Mouse (Mus musculus) myocyte (in vitro differentiated cells): ENCODE results near the gene Serinc4. TPM values are rescaled to one million over a fixed set of nuclear protein-coding genes. Genes with fewer than 3 reads are reported as not detected.
"Not testable (repeated sequence)": the region's sequence is repeated elsewhere in the genome, so short reads cannot be mapped to it uniquely, and the experiment has no call there.

Experiments
- H3K27me3 ChIP-seq: one replicate; pipeline ENCODE4 v1.6.1; 2011; ENCODE audit not compliant: control insufficient read depth, insufficient read depth, insufficient read length
- H3K36me3 ChIP-seq: one replicate; pipeline ENCODE4 v1.6.1; 2011; ENCODE audit not compliant: control insufficient read depth, insufficient read depth
- H3K4me2 ChIP-seq: one replicate; pipeline ENCODE4 v1.6.1; 2011; ENCODE audit warnings: low read depth, control low read depth
- H3K4me3 ChIP-seq: one replicate; pipeline ENCODE4 v1.5.1; 2011; ENCODE audit warnings: mild to moderate bottlenecking, control low read depth, moderate library complexity
- H3K79me2 ChIP-seq: one replicate; pipeline ENCODE4 v1.6.1; 2011; ENCODE audit not compliant: control insufficient read depth, insufficient read depth
- H3ac ChIP-seq: one replicate; pipeline ENCODE4 v1.6.1; 2011; ENCODE audit not compliant: control insufficient read depth, insufficient read length
- CEBPB ChIP-seq: IDR thresholded peaks from 2 replicates; pipeline ENCODE4 v1.6.1; 2011; ENCODE audit warnings: mild to moderate bottlenecking, moderate library complexity; ENCODE audit not compliant: poor library complexity, insufficient read depth, severe bottlenecking
- E2F4 ChIP-seq: IDR thresholded peaks from one replicate; pipeline ENCODE4 v1.6.1; 2011; ENCODE audit warnings: mild to moderate bottlenecking, control low read depth, moderate library complexity; ENCODE audit not compliant: insufficient read depth
- MAX ChIP-seq: IDR thresholded peaks from one replicate; pipeline ENCODE4 v1.6.1; 2011; ENCODE audit warnings: low read depth, mild to moderate bottlenecking, control low read depth
- MYOD1 ChIP-seq, 3 experiments: IDR thresholded peaks; one replicate each; pipeline ENCODE4 v1.6.1; 2011; ENCODE audit warnings: control low read depth in 2 of 3, low read depth in 2 of 3, mild to moderate bottlenecking in 2 of 3, moderate library complexity in 1 of 3; ENCODE audit not compliant: insufficient read length in 2 of 3, control insufficient read depth in 1 of 3
- MYOG ChIP-seq, 3 experiments: IDR thresholded peaks; one replicate each; pipeline ENCODE4 v1.6.1; 2011; ENCODE audit warnings: control low read depth in 2 of 3, low read depth in 2 of 3, mild to moderate bottlenecking in 2 of 3; ENCODE audit not compliant: insufficient read length in 2 of 3, control insufficient read depth in 1 of 3, insufficient read depth in 1 of 3
- POLR2A ChIP-seq: IDR thresholded peaks from one replicate; pipeline ENCODE4 v1.6.1; 2011; ENCODE audit warnings: low read depth, mild to moderate bottlenecking, control low read depth, moderate library complexity; ENCODE audit not compliant: insufficient read length
- POLR2AphosphoS2 ChIP-seq: IDR thresholded peaks from one replicate; pipeline ENCODE4 v1.6.1; 2011; ENCODE audit warnings: low read depth, control low read depth; ENCODE audit not compliant: insufficient read length
- REST ChIP-seq: IDR thresholded peaks from one replicate; pipeline ENCODE4 v1.6.1; 2011; ENCODE audit warnings: mild to moderate bottlenecking, control low read depth, moderate library complexity; ENCODE audit not compliant: insufficient read depth, insufficient read length
- SRF ChIP-seq: IDR thresholded peaks from one replicate; pipeline ENCODE4 v1.6.1; 2011; ENCODE audit warnings: low read depth; ENCODE audit not compliant: control insufficient read depth, insufficient read length
- TCF12 ChIP-seq: IDR thresholded peaks from one replicate; pipeline ENCODE4 v1.6.1; 2011; ENCODE audit warnings: mild to moderate bottlenecking, control low read depth; ENCODE audit not compliant: poor library complexity, insufficient read depth, severe bottlenecking
- TCF3 ChIP-seq: IDR thresholded peaks from one replicate; pipeline ENCODE4 v1.6.1; 2011; ENCODE audit warnings: low read depth, control low read depth; ENCODE audit not compliant: insufficient read length
- USF1 ChIP-seq: IDR thresholded peaks from one replicate; pipeline ENCODE4 v1.6.1; 2011; ENCODE audit warnings: low read depth, mild to moderate bottlenecking, control low read depth, moderate library complexity
- polyA plus RNA-seq: library from polyadenylated mRNA; unstranded; fragments of >200 nt; fragmentation: generic; extraction: Trizol; gene quantifications from one replicate; pipeline ENCODE4 v1.2.1, GENCODE M21; 2012; ENCODE audit warnings: missing spikeins

The Serinc4 gene
- polyA plus RNA-seq = 0.32 TPM

DNA sequence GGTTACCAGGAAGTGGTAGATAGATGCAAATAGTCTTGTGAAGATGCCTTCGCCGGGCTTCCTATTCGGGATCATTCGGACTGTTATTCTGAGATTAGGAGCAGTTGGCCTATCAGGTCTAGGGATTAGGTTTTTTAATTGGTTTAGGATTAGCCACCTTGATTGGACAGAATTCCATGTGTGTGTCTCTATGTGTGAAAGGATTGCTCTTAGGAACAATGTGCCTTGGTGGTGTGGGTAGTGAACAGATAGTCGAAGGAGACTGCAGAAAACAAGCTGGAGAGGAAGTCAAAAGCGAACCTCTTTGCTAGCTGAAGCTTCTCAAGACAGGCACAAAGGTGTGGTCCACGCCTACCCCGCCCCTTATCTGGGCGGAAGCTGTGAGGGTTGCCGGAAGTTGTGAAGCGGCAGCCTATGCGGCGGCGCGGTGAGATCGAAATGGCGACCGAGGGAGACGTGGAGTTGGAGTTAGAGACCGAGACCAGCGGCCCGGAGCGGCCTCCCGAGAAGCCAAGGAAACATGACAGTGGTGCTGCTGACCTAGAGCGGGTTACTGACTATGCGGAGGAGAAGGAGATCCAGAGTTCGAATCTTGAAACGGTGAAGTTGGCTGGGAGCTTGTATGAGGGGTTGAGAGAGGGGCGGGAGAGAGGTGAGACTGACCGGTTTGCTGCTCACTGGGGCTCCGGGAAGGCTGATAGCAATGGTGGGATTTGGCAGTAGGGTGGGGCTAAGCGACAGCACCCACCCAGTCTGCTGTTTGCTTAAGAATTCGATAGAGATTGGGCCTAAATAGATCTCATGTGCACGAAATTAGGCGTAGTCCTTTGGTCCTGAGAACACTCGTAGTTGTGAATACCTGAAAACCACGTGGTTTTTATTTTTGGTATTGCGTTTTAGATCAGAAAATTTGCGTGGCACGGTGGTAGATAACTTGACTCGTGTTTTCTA lies at the start of gene Serinc4:
Serinc4 (minus strand) TSS at position 90 of the 951 bp plus-strand sequence.
- H3K27me3 ChIP-seq = no peaks in the 10 kb centered on the region
- TF ChIP-seq POLR2A (peak; percentile 80), MYOD1 (IDR thresholded peaks at IDR 0.05; ENCODE audit: control insufficient read depth in 1 of 3, insufficient read length in 2 of 3, low read depth in 2 of 3) (no peak), MYOG (IDR thresholded peaks at IDR 0.05; ENCODE audit: control insufficient read depth in 1 of 3, insufficient read depth in 1 of 3, insufficient read length in 2 of 3, low read depth in 2 of 3) (peak in 1 of 3 experiments; percentile 5), TCF3 (no peak), USF1 (no peak), POLR2AphosphoS2 (peak; percentile 92)
- peak within 1 kb of the TSS; percentile 86 for H3K4me3 ChIP-seq
- peaks cover 15% of the 10 kb centered on the region for H3K36me3 ChIP-seq
- H3K4me2 ChIP-seq = peak within 1 kb of the TSS; percentile 95
- H3K79me2 ChIP-seq = peaks cover 24% of the 10 kb centered on the region
- H3ac ChIP-seq = peak within 1 kb of the TSS; percentile 32

DNA sequence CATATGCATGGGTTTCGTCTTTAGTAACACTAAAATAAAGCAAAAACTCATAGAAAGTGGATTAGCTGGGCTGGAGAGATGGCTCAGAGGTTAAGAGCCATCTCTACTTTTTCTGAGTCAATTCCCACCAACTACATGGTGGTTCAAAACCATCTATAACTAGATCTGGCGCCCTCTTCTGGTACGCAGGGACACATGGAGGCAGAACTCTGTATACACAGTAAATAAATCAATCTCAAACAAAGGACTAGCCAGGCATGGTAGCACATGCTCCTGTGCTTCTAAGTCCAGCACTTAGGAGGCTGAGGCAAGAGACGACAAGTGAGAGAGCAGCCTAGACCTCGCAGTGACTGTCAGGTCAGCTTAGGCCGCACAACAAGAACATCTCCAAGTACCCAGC lies 45.0 kb upstream of the Serinc4 start:
- not testable (repeated sequence) for H3ac ChIP-seq, H3K36me3 ChIP-seq, H3K4me2 ChIP-seq, H3K27me3 ChIP-seq, H3K79me2 ChIP-seq, H3K4me3 ChIP-seq

DNA sequence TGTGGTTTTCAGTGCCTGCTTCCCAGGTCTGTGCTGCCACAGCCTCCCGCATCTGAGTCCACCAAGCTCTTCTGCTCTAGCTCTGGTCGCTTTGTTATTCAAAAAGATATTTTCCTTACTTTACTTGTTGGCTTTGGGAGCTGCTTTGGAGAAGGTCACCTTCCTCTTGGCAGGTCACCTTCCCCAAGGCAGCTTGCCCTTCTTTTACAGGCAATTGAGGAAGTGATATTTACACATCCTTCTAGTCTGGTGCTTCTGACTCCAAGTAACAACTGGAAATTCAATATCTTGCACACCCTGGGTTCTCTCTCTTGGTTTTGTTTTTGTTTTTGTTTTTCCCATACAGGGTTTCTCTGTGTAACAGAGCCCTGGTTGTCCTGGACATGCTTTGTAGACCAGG lies 27.8 kb upstream of the Serinc4 start:
- H3ac ChIP-seq, H3K4me3 ChIP-seq, H3K36me3 ChIP-seq: not testable (repeated sequence)

DNA sequence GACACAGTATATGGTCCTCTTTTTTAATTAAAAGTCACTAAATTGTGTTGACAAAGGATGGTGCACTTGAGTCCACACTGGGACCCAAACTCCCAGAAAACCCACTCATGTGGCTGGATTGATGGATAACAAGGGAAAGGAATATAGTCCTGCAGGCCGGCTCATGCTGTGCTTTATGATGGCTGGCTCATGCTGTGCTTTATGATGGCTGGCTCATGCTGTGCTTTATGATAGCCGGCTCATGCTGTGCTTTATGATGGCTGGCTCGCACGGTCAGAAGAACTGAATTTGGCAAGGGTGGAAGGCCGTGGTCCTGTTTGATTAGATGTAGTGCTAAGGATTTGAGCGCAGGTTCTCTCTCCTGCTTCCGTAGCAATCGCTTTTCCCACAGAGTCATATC lies 27.0 kb upstream of the Serinc4 start:
- no peaks in the 10 kb centered on the region for H3K79me2 ChIP-seq
- peaks cover 7% of the 10 kb centered on the region for H3K27me3 ChIP-seq
- TF ChIP-seq SRF = no peak
- no peak for TF ChIP-seq USF1
- no peak for TF ChIP-seq MYOG (IDR thresholded peaks at IDR 0.05; ENCODE audit: control insufficient read depth in 1 of 3, insufficient read depth in 1 of 3, insufficient read length in 2 of 3, low read depth in 2 of 3)
- TF ChIP-seq TCF12 = no peak
- no peak for TF ChIP-seq MAX
- no peak for TF ChIP-seq REST
- no peak for TF ChIP-seq POLR2AphosphoS2
- no peak for TF ChIP-seq CEBPB
- TF ChIP-seq MYOD1 (IDR thresholded peaks at IDR 0.05; ENCODE audit: control insufficient read depth in 1 of 3, insufficient read length in 2 of 3, low read depth in 2 of 3) = no peak
- no peak for TF ChIP-seq POLR2A
- no peak for TF ChIP-seq E2F4
- no peak for TF ChIP-seq TCF3
- H3K36me3 ChIP-seq = no peaks in the 10 kb centered on the region
- no peak overlapping the region for H3K4me3 ChIP-seq
- H3K4me2 ChIP-seq = no peak overlapping the region
- no peak overlapping the region for H3ac ChIP-seq

More for the DNA sequence above, 27.8 kb upstream of the Serinc4 start:
- H3K4me2 ChIP-seq, H3K79me2 ChIP-seq, H3K27me3 ChIP-seq: not testable (repeated sequence)

DNA sequence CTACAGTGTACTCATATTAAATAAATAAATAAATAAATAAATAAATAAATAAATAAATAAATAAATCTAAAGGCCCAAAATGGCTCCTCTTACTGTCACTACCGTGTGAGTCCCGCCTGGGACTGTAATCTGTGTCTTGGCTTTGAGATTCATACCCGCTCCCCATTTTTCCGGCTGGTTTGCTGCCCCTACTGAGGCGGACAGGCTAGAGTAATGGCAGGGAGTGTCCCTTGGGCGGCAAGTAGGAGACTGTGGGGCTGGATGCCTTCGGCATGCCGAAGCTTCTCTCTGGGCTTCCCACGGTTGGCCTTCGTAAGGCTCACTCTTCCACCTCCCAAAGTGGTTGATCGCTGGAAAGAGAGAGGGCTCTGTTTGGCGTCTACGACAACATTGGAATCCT lies 24.3 kb upstream of the Serinc4 start:
- H3K36me3 ChIP-seq, H3K4me3 ChIP-seq, H3K27me3 ChIP-seq, H3ac ChIP-seq, H3K79me2 ChIP-seq, H3K4me2 ChIP-seq: not testable (repeated sequence)

DNA sequence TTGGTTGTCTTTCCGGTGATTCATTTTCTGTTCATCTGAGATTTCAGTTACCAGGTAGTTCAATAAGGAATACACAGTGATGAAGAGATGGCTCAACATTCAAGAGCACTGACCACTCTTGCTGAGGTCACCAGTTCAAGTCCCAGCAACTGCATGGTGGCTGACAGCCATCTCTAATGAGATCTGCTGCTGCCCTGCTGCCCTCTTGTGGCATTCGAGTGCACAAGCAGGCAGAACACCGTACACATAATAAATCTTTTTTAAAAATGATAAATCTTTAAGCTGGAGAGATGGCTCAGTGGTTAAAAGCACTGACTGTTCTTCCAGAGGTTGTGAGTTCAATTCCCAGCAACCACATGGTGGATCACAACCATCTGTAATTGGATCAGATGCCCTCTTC lies 23.9 kb upstream of the Serinc4 start:
- Histone ChIP-seq H3ac (no peak overlapping the region), H3K4me2 (no peak overlapping the region), H3K79me2 (no peaks in the 10 kb centered on the region), H3K27me3 (peaks cover 7% of the 10 kb centered on the region), H3K36me3 (no peaks in the 10 kb centered on the region), H3K4me3 (no peak overlapping the region)
- TF ChIP-seq E2F4 = no peak
- TF ChIP-seq REST = no peak
- TF ChIP-seq MYOG (IDR thresholded peaks at IDR 0.05; ENCODE audit: control insufficient read depth in 1 of 3, insufficient read depth in 1 of 3, insufficient read length in 2 of 3, low read depth in 2 of 3) = no peak
- no peak for TF ChIP-seq TCF3
- TF ChIP-seq SRF = no peak
- TF ChIP-seq USF1 = no peak
- no peak for TF ChIP-seq POLR2AphosphoS2
- TF ChIP-seq MAX = no peak
- TF ChIP-seq CEBPB = no peak
- no peak for TF ChIP-seq POLR2A
- no peak for TF ChIP-seq TCF12
- no peak for TF ChIP-seq MYOD1 (IDR thresholded peaks at IDR 0.05; ENCODE audit: control insufficient read depth in 1 of 3, insufficient read length in 2 of 3, low read depth in 2 of 3)
